Mouse (Mus musculus) brain, embryonic 18.5 days (tissue): ENCODE data around the gene Gstm6.
"Not testable (repeated sequence)": the region's sequence is repeated elsewhere in the genome, so short reads cannot be mapped to it uniquely, and the experiment has no call there.

Experiments
- DNase-seq: peaks from one replicate; pipeline ENCODE4 v3.0.0-alpha.2; 2012; ENCODE audit warnings: low read depth, low spot score

Gstm6 gene

DNA sequence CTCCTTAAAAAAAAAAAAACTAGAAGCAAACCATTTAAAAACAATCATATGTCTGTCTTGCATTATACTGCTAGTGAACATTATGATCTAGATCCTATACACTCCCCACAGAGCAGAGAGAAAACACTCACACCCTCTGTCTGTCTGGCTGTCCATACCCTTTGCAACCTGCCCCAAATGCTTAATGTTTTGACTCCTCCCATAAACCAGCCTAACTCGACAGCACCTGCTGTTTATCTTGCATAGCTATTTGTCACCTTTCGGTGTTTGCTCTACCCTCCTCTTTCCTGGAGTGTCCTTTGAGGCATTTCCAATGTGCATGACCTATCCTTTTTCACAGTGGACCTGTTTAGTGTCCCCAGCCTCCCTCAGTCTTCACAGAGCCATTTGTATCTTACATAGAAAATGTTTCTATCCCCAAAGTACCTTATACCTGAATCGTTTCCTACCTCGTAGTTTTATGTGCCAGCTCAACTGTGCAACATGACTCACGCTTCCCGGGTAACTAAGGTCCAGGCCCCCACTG is 48.3 kb downstream of the Gstm6 start:
- no peak for DNase-seq

DNA sequence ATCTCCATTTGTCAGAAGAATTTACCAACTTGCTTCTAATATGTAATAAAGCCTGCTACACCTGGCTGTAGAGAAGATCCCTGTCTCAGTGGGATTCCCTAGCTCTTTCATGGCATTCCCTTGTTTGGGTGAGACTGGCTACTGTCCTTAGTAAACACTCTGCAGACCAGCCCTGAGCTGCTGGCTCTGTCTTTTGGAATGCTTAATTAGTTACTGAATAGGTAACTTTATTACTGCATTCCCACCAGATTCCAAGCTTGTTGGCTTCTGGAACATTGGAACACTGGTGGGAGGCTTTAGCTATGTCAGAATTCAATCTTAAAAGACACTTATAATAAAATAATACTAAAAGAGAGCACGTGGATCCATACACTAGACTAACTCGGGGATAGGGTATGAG is 54.3 kb downstream of the Gstm6 start:
- DNase-seq = not testable (repeated sequence)
